Mouse (Mus musculus) thymus, adult 2 months (tissue): ENCODE data around the gene Trio. TPM values are rescaled to one million over a fixed set of nuclear protein-coding genes. Genes with fewer than 3 reads are reported as not detected.

Experiments
- DNase-seq: peaks from one replicate; pipeline ENCODE4 v3.0.0; 2021
- H3K27ac ChIP-seq: fragments of 200-500 bp; 2 replicates; pipeline ENCODE4 v1.5.1; 2012; ENCODE audit warnings: low read length, control low read depth; ENCODE audit not compliant: control insufficient read depth, insufficient read depth
- H3K27me3 ChIP-seq: fragments of 200-500 bp; 2 replicates; pipeline ENCODE4 v1.6.1; 2012; ENCODE audit warnings: mild to moderate bottlenecking, low read length, moderate library complexity, mixed read lengths; ENCODE audit not compliant: control insufficient read depth, insufficient read depth
- H3K36me3 ChIP-seq: fragments of 200-500 bp; 2 replicates; pipeline ENCODE4 v1.6.1; 2012; ENCODE audit warnings: mild to moderate bottlenecking, low read length, moderate library complexity; ENCODE audit not compliant: control insufficient read depth, insufficient read depth
- H3K4me1 ChIP-seq: fragments of 200-500 bp; replicated peaks from 2 replicates; pipeline ENCODE4 v1.6.1; 2012; ENCODE audit warnings: low read length; ENCODE audit not compliant: control insufficient read depth, insufficient read depth
- H3K4me3 ChIP-seq: fragments of 200-500 bp; 2 replicates; pipeline ENCODE4 v1.5.1; 2012; ENCODE audit warnings: mild to moderate bottlenecking, low read length, control low read depth, moderate library complexity; ENCODE audit not compliant: control insufficient read depth, insufficient read depth
- CTCF ChIP-seq: fragments of 200-500 bp; IDR thresholded peaks from 2 replicates; pipeline ENCODE4 v1.5.1; 2012; ENCODE audit warnings: mild to moderate bottlenecking, control low read depth, low read length, moderate library complexity, borderline replicate concordance; ENCODE audit not compliant: control insufficient read depth, poor library complexity, insufficient read depth; ENCODE audit errors: extremely low read depth
- POLR2A ChIP-seq: fragments of 200-500 bp; IDR thresholded peaks from 2 replicates; pipeline ENCODE4 v1.6.1; 2012; ENCODE audit warnings: mild to moderate bottlenecking, low read length, control low read depth, moderate library complexity; ENCODE audit not compliant: control insufficient read depth, poor library complexity, insufficient read depth; ENCODE audit errors: extremely low read depth
- WGBS: fragments of 180-500 bp; shearing (Covaris S2); methylation state at CpG from one replicate; pipeline ENCODE4 v1.1.7; 2018; 5-methylcytosine and 5-hydroxymethylcytosine counted together
- polyA plus RNA-seq: library from polyadenylated mRNA; depleted of rRNA; stranded (reverse); fragments of >200 nt; gene quantifications from 2 replicates; pipeline ENCODE4 v1.2.3, GENCODE M21; 2012

Trio gene
- polyA plus RNA-seq, 1 experiment, result 24.9 TPM

- Histone ChIP-seq H3K4me1 (no peaks in the 10 kb centered on the region), H3K27me3 (no peaks in the 10 kb centered on the region), H3K4me3 (no peak overlapping the region), H3K36me3 (no peaks in the 10 kb centered on the region), H3K27ac (no peak overlapping the region)
- 85% methylated on average over 5 of the region's 5 CpGs for WGBS
- no peak for DNase-seq
- TF ChIP-seq POLR2A (no peak), CTCF (no peak)
Observed at GRCm38 (mm10) chr15:28057545-28057944, 31.9 kb upstream of the Trio start.

GRCm38 (mm10) chr15:28054731-28055130 lies 29.1 kb upstream of the Trio start:
- H3K4me3 ChIP-seq, result no peak overlapping the region
- TF ChIP-seq CTCF (no peak), POLR2A (no peak)
- WGBS, result 97% methylated on average over 1 of the region's 1 CpGs
- H3K4me1 ChIP-seq, result no peaks in the 10 kb centered on the region
- H3K27me3 ChIP-seq, result no peaks in the 10 kb centered on the region
- H3K27ac ChIP-seq, result no peak overlapping the region
- no peaks in the 10 kb centered on the region for H3K36me3 ChIP-seq
- no peak for DNase-seq

- WGBS, result 91% methylated on average over 1 of the region's 1 CpGs
- DNase-seq, result no peak
- Histone ChIP-seq H3K27ac (no peak overlapping the region), H3K4me3 (no peak overlapping the region), H3K4me1 (no peaks in the 10 kb centered on the region), H3K27me3 (no peaks in the 10 kb centered on the region), H3K36me3 (no peaks in the 10 kb centered on the region)
- TF ChIP-seq POLR2A, result no peak
- no peak for TF ChIP-seq CTCF
Observed at GRCm38 (mm10) chr15:28054111-28054510, 28.5 kb upstream of the Trio start.

- WGBS, result 80% methylated on average over 6 of the region's 6 CpGs
- H3K36me3 ChIP-seq, result no peaks in the 10 kb centered on the region
- no peak overlapping the region for H3K4me3 ChIP-seq
- no peaks in the 10 kb centered on the region for H3K4me1 ChIP-seq
- DNase-seq, result no peak
- H3K27me3 ChIP-seq, result no peaks in the 10 kb centered on the region
- TF ChIP-seq POLR2A (no peak), CTCF (no peak)
- no peak overlapping the region for H3K27ac ChIP-seq
Observed at GRCm38 (mm10) chr15:28053226-28053625, 27.6 kb upstream of the Trio start.

- 96% methylated on average over 4 of the region's 4 CpGs for WGBS
- no peaks in the 10 kb centered on the region for H3K4me1 ChIP-seq
- TF ChIP-seq CTCF (no peak), POLR2A (no peak)
Observed at GRCm38 (mm10) chr15:28051811-28052210, 26.2 kb upstream of the Trio start.

GRCm38 (mm10) chr15:28051104-28051625 lies 25.5 kb upstream of the Trio start:
- Histone ChIP-seq H3K4me3 (no peak overlapping the region), H3K27ac (no peak overlapping the region), H3K36me3 (no peaks in the 10 kb centered on the region), H3K27me3 (no peaks in the 10 kb centered on the region), H3K4me1 (no peaks in the 10 kb centered on the region)
- TF ChIP-seq POLR2A (no peak), CTCF (no peak)
- WGBS, result 82% methylated on average over 18 of the region's 18 CpGs
- DNase-seq, result no peak

More at GRCm38 (mm10) chr15:28051811-28052210, 26.2 kb upstream of the Trio start:
- Histone ChIP-seq H3K27ac (no peak overlapping the region), H3K36me3 (no peaks in the 10 kb centered on the region), H3K27me3 (no peaks in the 10 kb centered on the region), H3K4me3 (no peak overlapping the region)
- no peak for DNase-seq

GRCm38 (mm10) chr15:28047711-28048110 lies 22.1 kb upstream of the Trio start:
- no peak overlapping the region for H3K27ac ChIP-seq
- H3K27me3 ChIP-seq, result no peaks in the 10 kb centered on the region
- DNase-seq, result no peak
- no peaks in the 10 kb centered on the region for H3K4me1 ChIP-seq
- TF ChIP-seq POLR2A, result no peak
- no peak for TF ChIP-seq CTCF
- H3K4me3 ChIP-seq, result no peak overlapping the region
- WGBS, result 90% methylated on average over 3 of the region's 3 CpGs
- H3K36me3 ChIP-seq, result no peaks in the 10 kb centered on the region
